Mouse (Mus musculus) cerebellum, adult (tissue): Measurements from ENCODE around the gene Tet3.

ENCODE experiments used
- ATAC-seq: cut with Nextera tagmentation; 2 replicates; pipeline ENCODE4 v1.9.2; 2017; ENCODE audit warnings: mild to moderate bottlenecking, moderate library complexity, mixed read lengths; ENCODE audit not compliant: insufficient number of reproducible peaks, low FRiP score, low TSS enrichment

The Tet3 gene

GRCm38 (mm10) chr6:83479193-83479592, 20.3 kb upstream of the Tet3 start:
- no peak for ATAC-seq

GRCm38 (mm10) chr6:83478628-83479027, 19.7 kb upstream of the Tet3 start:
- ATAC-seq = no peak

GRCm38 (mm10) chr6:83478217-83478616, 19.3 kb upstream of the Tet3 start:
- ATAC-seq = no peak

- no peak for ATAC-seq
These were observed 16.5 kb upstream of the Tet3 start for GRCm38 (mm10) chr6:83475431-83475830.

GRCm38 (mm10) chr6:83473240-83473639, 14.4 kb upstream of the Tet3 start:
- ATAC-seq = 0 out of 2 replicates have a peak, but pooled peaks have one; percentile 58

GRCm38 (mm10) chr6:83471739-83472138, 12.9 kb upstream of the Tet3 start:
- no peak for ATAC-seq

- ATAC-seq = no peak
These were observed 5.1 kb upstream of the Tet3 start for GRCm38 (mm10) chr6:83464011-83464410.

- ATAC-seq = no peak
These were observed 1.7 kb downstream of the Tet3 start for GRCm38 (mm10) chr6:83456984-83457810.

- peak; percentile 47; the same call in 1 of the 2 replicates for ATAC-seq
These were observed 2.5 kb downstream of the Tet3 start for GRCm38 (mm10) chr6:83456131-83456983.

- ATAC-seq = no peak
These were observed 3.4 kb downstream of the Tet3 start for GRCm38 (mm10) chr6:83455328-83456130.

- no peak for ATAC-seq
These were observed 5.2 kb downstream of the Tet3 start for GRCm38 (mm10) chr6:83453706-83454105.

- no peak for ATAC-seq
These were observed 8.2 kb downstream of the Tet3 start for GRCm38 (mm10) chr6:83450451-83451303.

GRCm38 (mm10) chr6:83449440-83449839, 9.4 kb downstream of the Tet3 start:
- ATAC-seq = no peak

GRCm38 (mm10) chr6:83448911-83449310, 10.0 kb downstream of the Tet3 start:
- ATAC-seq = no peak

GRCm38 (mm10) chr6:83447031-83447430, 11.9 kb downstream of the Tet3 start:
- no peak for ATAC-seq

GRCm38 (mm10) chr6:83445796-83446195, 13.1 kb downstream of the Tet3 start:
- no peak for ATAC-seq

- peak; percentile 49 for ATAC-seq
These were observed 15.2 kb downstream of the Tet3 start for GRCm38 (mm10) chr6:83443441-83444340.

- ATAC-seq = no peak
These were observed 16.2 kb downstream of the Tet3 start for GRCm38 (mm10) chr6:83442639-83443038.
